Mouse (Mus musculus) embryo, embryonic 10.5 days (tissue): Measurements from ENCODE around the gene Cltb.
"Not testable (repeated sequence)": the region's sequence is repeated elsewhere in the genome, so short reads cannot be mapped to it uniquely, and the experiment has no call there.

Experiments used
- DNase-seq: peaks from one replicate; pipeline ENCODE4 v3.0.0-alpha.2; 2015; ENCODE audit warnings: low spot score

Gene Cltb

GRCm38 (mm10) chr13:54610972-54611754, at the start of gene Cltb:
TSS of gene Cltb (minus strand) at chr13:54611344.
- DNase-seq, result peak; percentile 82

GRCm38 (mm10) chr13:54660877-54661276, 49.7 kb upstream of the Cltb start:
- DNase-seq, result no peak

GRCm38 (mm10) chr13:54650461-54650860, 39.3 kb upstream of the Cltb start:
- no peak for DNase-seq

GRCm38 (mm10) chr13:54635011-54635410, 23.9 kb upstream of the Cltb start:
- DNase-seq, result no peak

- no peak for DNase-seq
These were observed 21.7 kb upstream of the Cltb start for GRCm38 (mm10) chr13:54632731-54633277.

GRCm38 (mm10) chr13:54629128-54629527, 18.0 kb upstream of the Cltb start:
- no peak for DNase-seq

- peak; percentile 40 for DNase-seq
These were observed 10.9 kb upstream of the Cltb start for GRCm38 (mm10) chr13:54621960-54622521.

GRCm38 (mm10) chr13:54621155-54621932, 10.2 kb upstream of the Cltb start, which contains the start of gene Faf2:
TSS of gene Faf2 (plus strand) at chr13:54621784.
- peak; percentile 97 for DNase-seq

GRCm38 (mm10) chr13:54616998-54617397, 5.9 kb upstream of the Cltb start:
- DNase-seq, result no peak

- DNase-seq, result no peak
These were observed 5.2 kb upstream of the Cltb start for GRCm38 (mm10) chr13:54616307-54616706.

- not testable (repeated sequence) for DNase-seq
These were observed 2.0 kb upstream of the Cltb start for GRCm38 (mm10) chr13:54613141-54613540.

- DNase-seq, result no peak
These were observed 552 bp downstream of the Cltb start for GRCm38 (mm10) chr13:54610613-54610971.

GRCm38 (mm10) chr13:54609301-54609700, 1.8 kb downstream of the Cltb start:
- no peak for DNase-seq

GRCm38 (mm10) chr13:54608666-54609065, 2.5 kb downstream of the Cltb start:
- no peak for DNase-seq

GRCm38 (mm10) chr13:54608002-54608401, 3.1 kb downstream of the Cltb start:
- no peak for DNase-seq

- no peak for DNase-seq
These were observed 3.9 kb downstream of the Cltb start for GRCm38 (mm10) chr13:54607204-54607603.

GRCm38 (mm10) chr13:54605426-54605825, 5.7 kb downstream of the Cltb start:
- DNase-seq, result no peak

GRCm38 (mm10) chr13:54604221-54604620, 6.9 kb downstream of the Cltb start:
- no peak for DNase-seq

- DNase-seq, result no peak
These were observed 7.6 kb downstream of the Cltb start for GRCm38 (mm10) chr13:54603501-54603900.

GRCm38 (mm10) chr13:54602639-54603111, 8.5 kb downstream of the Cltb start:
- DNase-seq, result no peak

- DNase-seq, result no peak
These were observed 12.5 kb downstream of the Cltb start for GRCm38 (mm10) chr13:54598622-54599143.

- no peak for DNase-seq
These were observed 14.3 kb downstream of the Cltb start for GRCm38 (mm10) chr13:54596870-54597269.
